Mouse (Mus musculus) MN1 (cell line): ENCODE results near the gene Syn3.
"Not testable (repeated sequence)": the region's sequence is repeated elsewhere in the genome, so short reads cannot be mapped to it uniquely, and the experiment has no call there.

Source experiments
- DNase-seq: peaks from one replicate; pipeline ENCODE4 v3.0.0-alpha.2; 2016; ENCODE audit warnings: low spot score

Syn3 gene

DNA sequence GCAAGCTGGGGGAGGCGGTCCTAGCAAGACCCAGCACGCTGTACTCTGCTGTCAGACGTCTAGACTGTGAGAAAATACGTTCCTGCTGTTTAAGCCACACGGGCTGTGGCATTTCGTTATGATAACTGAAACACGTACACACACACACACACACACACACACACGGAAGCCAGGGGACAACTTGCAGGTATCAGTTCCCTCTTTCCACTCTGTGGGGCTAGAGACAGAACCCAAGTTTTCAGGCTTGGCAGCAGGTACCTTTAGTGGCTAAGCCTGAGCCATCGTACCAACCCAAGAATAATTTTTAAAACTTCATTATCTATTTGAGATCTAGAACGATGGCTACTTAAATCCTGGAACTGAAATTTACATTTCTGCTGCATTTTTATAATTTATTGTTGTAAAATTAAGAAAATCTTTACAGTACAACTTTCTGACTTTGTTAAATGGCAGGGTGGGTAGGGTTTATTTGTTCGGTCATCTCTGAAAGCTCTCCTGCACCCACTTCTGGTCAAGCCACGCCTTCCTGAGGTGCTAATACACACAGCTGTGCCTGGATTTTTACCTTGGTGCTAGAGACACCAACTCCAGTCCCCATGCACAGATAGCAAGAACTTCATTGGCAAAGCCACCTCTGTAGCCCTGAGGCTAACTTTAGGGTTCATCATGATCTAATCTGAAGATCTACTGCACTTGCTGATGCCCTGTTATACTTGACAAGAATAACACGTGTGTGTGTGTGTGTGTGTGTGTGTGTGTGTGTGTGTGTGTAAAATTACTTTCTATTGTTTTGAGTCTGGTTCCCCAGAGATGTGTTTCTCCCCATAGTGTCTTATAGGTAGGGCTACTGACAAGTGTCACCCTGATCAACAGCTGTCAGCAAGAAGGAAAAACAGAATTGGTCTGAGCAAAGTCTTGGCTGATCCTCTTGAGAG is 29.8 kb downstream of the Syn3 start:
- no peak for DNase-seq

DNA sequence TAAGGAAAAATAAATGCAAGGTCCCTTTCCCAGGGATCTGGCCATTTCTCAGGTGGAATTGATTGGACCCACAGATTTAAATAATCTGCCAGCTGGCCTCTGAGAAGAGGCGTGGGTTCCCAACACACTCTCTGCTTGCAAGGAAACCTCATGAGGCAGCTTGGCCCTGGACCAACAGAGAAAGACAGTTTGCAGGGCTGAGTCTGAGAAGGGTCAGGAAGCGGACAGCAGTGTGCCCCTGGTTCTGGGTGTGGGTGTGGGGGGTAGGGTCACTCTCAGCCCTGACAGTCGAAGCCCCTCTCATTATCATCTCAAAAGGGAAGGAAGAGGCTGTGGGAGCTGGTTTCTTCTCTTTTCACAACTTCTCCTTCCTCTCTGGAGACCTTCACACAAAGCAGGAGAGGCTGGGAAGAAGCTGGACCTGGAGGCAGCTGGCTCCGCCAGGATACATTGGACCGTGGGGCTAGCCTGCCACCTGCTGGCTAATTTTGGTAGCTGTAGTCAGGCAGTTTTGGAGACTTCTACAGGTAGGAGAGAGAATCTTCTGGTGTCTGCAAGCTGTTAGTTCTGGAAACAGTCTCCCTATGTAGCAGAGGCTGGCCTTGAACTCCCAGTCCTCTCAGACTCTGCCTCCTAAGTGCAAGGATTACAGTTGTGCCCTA is 35.0 kb downstream of the Syn3 start:
- peak; percentile 85 for DNase-seq

DNA sequence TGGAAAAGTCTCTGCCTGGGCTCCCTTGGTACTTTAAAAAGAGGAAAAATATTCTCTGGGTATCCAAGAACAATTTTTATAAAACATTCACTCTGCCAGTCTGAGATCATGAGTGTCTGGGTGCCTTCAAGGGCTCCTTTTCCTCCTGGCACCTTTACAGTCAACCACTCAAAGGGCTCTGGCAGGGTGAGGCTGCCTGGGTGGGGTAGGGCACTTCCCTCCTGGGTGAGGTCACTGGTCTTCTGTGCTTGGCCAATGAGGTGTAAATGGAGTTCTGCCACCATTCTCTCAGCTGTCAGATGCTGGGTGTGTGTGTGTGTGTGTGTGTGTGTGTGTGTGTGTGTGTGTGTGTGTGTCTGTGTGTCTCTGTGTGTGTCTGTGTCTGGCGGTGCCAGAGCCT is 39.1 kb downstream of the Syn3 start:
- peak; percentile 68 for DNase-seq

DNA sequence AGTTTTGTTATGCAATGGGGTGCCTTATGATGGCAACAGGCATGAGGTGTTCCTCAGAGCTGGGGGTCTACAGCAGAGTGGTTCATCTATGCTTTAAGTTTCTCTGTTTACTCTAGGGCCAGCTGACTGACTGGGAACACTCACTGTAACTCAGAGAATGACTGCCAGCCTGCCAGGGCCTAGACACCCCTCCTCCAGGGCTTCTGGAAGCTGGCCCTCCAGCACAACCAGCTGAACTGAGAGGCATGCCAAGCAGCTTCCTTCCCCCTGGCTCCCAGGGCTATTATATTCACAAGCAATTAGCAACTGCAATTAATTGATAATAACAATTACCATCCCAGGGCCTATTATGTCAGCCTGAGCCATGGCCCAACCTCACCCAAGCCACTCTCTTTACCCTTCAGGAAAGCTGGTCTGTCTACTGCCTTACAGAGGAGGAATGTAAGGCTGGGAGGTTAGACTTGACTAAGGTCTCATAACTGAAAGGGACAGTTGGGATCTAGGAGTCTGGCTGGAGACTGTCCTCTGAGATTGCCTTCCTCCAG is 41.0 kb downstream of the Syn3 start:
- no peak for DNase-seq

DNA sequence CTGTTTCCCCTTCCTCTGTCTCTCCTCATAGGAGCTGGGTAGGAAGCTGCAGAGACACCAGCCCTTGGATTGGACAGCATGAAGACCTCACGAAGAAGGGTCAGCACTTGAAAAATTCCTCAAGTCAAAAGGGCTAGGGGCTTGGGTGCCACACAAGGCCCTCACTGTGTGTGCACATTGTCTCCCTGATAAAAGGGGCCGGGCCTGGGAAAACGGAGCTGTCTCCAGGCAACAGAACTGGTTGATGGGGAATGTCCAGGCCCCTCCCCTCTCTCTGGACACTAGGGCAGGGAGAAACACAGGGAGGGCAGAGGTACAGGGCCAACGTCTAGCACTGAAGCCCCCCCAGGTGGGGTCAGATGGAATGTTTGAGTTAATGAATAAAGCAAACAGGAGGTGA is 41.5 kb downstream of the Syn3 start:
- DNase-seq, result no peak

- peak; percentile 38 for DNase-seq
These were observed 43.2 kb downstream of the Syn3 start for GRCm38 (mm10) chr10:86455296-86456055.

GRCm38 (mm10) chr10:86452326-86452995 is 46.2 kb downstream of the Syn3 start:
- DNase-seq, result peak; percentile 74

DNA sequence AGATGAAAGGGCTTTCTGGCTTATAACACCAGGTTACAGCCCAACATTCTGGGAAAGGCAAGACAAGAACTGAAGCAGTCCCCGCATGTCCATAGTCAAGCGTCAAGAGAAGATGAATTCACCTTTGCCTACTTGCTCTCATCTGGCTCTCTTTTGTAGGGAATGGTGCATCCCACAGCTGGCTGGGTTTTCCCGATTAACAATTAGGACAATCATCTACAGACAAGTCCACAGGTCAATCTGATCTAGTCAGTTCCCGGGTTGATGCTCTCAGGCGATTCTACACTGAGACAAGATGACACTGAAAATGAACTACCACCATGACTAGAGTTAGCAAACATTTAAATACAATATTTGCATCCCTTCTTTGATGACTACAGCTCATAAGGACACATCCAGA is 47.4 kb downstream of the Syn3 start:
- DNase-seq, result no peak

DNA sequence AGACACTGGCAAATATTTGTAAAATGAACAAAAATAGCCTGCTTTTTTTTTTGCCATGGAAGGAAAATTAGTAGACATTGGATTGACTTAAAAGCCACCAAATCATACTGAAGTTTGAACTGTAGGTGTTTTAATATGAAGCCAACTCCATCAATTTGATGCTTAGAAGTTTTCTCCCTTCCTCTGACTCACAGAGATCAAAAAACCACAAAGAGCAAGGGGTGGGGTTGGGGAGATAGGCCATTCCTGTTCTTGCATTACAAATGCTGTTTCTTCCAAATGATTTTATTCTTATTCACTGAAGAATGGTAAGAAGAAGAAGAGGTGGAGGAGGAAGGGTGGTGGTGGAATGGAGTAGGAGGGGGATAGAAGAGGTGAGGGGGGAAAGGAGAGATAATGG is 52.0 kb downstream of the Syn3 start:
- no peak for DNase-seq

DNA sequence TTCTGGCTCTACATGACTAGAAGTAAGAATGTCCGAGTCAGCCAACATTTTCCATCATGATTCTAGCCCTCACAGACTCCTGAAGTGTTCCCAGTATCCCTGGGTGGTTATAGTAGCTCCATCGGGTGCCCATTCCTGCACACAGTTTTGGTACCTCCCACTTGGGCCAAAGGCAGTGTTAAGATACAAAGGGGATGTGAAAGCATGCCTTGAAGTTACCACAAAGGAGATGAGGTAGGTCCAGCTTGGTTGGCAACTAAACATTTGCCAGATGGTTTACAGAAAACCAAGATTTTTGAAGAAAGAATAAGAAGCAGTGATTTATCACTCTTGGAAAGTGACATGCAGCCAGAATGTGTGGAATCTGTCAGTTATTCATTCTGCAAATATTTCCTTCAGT is 53.5 kb downstream of the Syn3 start:
- no peak for DNase-seq

DNA sequence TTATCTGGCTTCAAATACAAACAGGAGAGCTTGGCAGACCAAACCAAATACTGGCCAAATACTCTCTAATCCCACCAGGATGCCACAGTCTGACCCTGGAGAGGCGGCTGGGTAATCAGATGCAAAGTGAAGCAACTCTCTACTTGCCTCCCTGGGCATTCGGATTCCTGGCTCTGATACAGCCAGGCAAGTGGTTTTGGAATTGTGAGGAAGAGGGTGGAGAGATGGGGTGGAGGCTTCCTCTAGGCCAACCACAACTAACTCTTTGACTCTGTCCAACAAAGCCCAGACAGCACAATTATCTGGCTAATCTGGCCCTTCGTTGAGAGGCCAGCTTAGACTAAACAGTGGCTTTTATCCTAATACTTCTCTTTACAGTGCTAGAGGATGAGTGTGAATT is 54.0 kb downstream of the Syn3 start:
- DNase-seq, result no peak

GRCm38 (mm10) chr10:86441765-86442164 is 56.9 kb downstream of the Syn3 start:
- DNase-seq, result no peak

DNA sequence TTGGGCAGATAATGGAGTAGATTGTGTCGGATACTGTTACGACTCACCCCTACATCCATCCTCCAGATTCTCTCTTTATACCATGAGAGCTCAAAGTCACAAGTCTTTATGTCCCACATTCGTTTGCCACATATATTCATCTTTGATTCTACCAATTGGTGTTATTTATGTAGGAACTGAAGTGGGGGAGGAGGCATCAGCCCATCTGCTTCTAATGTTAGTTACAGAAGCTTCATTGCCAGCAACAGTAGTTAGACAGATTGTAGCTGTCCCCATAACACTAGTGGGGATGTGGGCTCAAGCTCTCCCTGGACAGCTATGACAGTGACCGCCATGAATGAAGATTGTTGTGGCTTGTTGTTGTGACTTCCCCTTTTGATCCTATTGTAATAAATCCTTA is 59.1 kb downstream of the Syn3 start:
- DNase-seq, result no peak

DNA sequence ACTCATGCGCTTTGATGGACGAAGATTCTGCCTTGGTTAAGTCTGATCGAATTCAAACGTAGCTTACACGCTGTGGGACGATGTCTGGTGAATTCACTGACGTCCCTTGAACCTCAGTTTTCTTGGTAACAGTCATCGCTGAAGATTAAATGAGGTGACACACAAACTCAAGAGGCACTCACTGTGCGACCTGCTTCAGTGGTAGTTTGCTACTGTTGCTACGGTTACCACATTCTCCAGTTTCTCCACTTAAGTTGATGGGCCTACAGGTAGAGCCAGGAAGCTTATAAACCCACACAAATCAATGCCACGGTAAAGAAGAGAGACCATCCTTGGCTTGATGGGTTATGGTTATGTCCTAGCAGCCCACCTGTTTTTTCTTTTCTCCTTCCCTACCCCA is 61.4 kb downstream of the Syn3 start:
- no peak for DNase-seq

GRCm38 (mm10) chr10:86435006-86435405 is 63.7 kb downstream of the Syn3 start:
- DNase-seq, result not testable (repeated sequence)

- no peak for DNase-seq
These were observed 69.0 kb downstream of the Syn3 start for GRCm38 (mm10) chr10:86429651-86430050.

- DNase-seq, result no peak
These were observed 70.7 kb downstream of the Syn3 start for GRCm38 (mm10) chr10:86427956-86428355.

DNA sequence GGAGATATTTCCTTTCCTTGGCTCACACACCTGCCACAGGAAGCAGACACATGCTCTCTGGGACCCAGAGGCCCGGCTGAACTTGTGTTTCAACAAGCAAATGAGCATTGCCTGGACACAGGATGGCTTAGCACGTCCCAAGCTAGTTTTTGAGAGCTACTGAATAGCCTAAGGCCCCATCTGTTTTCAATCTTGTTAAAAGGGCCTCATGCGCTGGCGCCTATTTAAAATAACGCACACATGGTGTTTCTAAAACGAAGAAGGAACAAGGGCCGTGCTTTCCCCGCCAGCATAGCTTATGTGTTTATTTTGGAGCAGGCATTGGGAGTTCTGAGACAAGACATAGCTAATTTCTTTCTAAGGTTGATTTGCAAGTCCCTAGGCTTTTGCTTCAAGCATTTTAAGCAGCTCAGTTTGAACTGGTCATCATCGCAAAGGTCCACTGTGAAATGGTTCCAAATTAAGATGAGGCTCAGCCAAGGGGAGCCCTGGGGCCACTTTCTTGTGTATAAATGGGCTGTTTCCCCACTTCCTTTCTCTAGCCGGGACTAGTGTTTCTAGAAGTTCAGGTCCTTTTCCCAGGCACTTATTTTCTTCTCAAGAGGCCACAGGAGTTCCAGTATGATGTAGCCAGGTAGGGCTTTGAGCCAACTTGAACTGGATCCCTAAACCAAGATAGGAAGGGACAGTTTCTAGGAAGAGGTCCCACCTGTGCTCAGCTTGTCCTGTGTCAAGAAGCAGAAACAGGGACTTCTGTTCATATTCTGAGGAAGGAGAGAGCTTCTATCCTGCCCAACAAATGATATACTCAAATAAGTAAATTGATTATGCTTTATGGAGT is 72.8 kb downstream of the Syn3 start:
- DNase-seq, result no peak

DNA sequence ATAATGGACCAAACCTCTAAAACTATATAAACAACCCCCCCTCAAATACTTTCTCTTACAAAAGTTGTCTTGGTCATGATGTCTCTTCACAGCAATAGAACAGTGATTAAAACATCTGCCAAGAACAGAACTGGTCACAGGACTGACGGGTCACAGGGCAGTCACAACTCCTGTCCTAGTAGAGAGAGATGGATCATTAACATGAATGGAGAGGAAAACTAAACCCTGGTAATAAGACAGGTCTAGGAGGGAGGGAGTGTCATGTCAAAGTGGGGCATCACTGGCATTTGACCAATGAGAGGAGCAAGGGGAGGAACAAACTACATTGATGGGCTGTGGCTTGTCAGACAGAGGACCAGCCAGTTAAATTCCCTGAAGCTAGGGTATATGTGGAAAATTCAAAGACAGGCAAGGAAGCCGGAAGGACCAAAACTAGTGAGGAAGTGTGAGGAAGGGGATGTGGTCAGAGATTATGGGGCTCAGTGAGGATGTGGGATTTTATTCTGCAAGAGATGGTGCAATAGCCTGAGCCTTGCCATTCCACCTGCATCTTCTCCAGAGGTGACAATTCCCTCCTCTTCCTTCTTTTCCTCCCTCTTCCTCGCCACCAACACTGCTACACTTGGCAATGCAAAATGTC is 76.8 kb downstream of the Syn3 start:
- DNase-seq, result no peak

DNA sequence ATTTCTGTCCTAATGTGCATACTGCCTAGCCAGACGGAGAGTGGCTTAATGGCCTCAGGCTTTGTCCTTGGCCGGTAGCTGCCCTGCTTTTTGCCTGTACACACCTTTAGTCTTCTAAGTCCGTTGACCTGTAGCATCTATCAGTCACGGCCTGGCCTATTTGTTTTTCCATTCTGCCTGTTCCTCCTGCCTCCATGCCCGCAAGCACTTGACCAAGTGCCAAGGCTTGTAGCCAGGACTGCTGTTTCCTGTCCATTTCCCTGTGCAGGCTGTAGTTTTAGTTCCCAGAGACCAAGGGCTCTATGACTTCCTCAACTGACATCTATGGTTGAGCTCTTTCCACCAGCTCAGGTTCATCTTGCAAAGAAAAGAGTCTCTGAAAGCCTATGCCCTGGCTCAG is 79.8 kb downstream of the Syn3 start:
- no peak for DNase-seq
